Mouse (Mus musculus) embryonic facial prominence, embryonic 10.5 days (tissue): Measurements from ENCODE around the gene Aff3. TPM values are rescaled to one million over a fixed set of nuclear protein-coding genes. Genes with fewer than 3 reads are reported as not detected.
A peak's percentile ranks its signal among the peaks of the same experiment; 100 is the strongest.

Source experiments
- DNase-seq: peaks from one replicate; pipeline ENCODE4 v3.0.0-alpha.2; 2017; ENCODE audit warnings: low spot score
- H3K27ac ChIP-seq: fragments of 300-500 bp; sonication (generic); replicated peaks from 2 replicates; pipeline ENCODE4 v1.5.1; 2016; ENCODE audit warnings: mild to moderate bottlenecking
- H3K27me3 ChIP-seq: fragments of 300-500 bp; sonication (generic); replicated peaks from 2 replicates; pipeline ENCODE4 v1.6.1; 2016; ENCODE audit warnings: low read depth, mild to moderate bottlenecking; ENCODE audit not compliant: poor library complexity, severe bottlenecking
- H3K36me3 ChIP-seq: fragments of 300-500 bp; sonication (generic); replicated peaks from 2 replicates; pipeline ENCODE4 v1.6.1; 2016; ENCODE audit warnings: mild to moderate bottlenecking, moderate library complexity
- H3K4me1 ChIP-seq: fragments of 300-500 bp; sonication (generic); 2 replicates; pipeline ENCODE4 v1.6.1; 2016
- H3K4me3 ChIP-seq: fragments of 300-500 bp; sonication (generic); 2 replicates; pipeline ENCODE4 v1.5.1; 2016; ENCODE audit warnings: mild to moderate bottlenecking, moderate library complexity
- H3K9me3 ChIP-seq: fragments of 300-500 bp; sonication (generic); 2 replicates; pipeline ENCODE4 v1.6.1; 2016; ENCODE audit warnings: mild to moderate bottlenecking
- WGBS: fragments of 180-500 bp; shearing (Covaris S2); methylation state at CpG from one replicate; pipeline ENCODE4 v1.1.7; 2016; 5-methylcytosine and 5-hydroxymethylcytosine counted together
- polyA plus RNA-seq: library from polyadenylated mRNA; unstranded; fragments of >200 nt; fragmentation: Nextera tagmentation; extraction: Ambion mirVana; gene quantifications from 2 replicates; pipeline ENCODE4 v1.2.1, GENCODE M21; 2016

Aff3 gene
- polyA plus RNA-seq, 1 experiment from 2014 or later: 8.7 TPM

DNA sequence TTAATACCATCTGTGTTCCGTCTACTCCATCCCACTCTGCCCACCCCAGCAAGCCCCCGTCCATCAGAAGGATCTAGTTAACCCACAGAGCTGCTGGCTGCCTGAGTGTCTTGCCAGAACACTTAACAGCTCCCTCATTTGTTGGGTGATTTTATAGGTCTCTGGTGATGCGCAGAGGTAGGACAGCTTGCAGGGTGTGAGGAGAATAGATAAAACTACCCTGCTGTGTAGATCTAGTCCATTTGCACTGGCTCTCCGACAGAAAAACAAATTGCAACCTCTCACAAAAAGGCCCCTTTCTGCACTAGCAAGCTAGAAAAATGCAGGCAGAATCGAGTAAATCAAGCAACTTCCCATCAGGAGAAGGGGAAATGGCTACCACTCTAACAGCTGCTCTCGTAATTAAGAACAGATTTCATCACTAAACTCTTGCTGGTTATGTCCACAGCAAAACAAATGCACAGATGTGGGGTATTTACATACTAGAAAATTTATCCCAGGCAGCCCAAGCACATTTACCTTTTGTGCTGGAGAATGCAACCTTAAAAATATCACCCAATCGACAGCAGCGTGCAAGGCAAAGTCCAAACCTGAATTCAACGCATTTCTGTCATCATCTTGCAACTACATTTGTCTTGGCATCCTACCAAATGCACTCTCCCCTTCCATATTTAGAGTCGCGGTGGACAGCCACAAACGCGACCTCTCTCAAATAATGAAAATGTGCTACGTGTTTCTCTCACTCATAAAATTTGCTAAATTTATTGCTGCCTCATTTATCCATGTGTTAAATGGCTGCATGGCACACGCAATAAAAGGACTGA, 152.3 kb downstream of the Aff3 start:
- peak overlapping the region; percentile 75 for H3K27ac ChIP-seq
- H3K4me3 ChIP-seq: peak overlapping the region; percentile 34; the same call in 1 of the 2 replicates
- H3K4me1 ChIP-seq: peaks cover 78% of the 10 kb centered on the region
- DNase-seq: peak; percentile 61
- 45% methylated on average over 15 of the region's 15 CpGs for WGBS
- H3K9me3 ChIP-seq: no peaks in the 10 kb centered on the region
- no peaks in the 10 kb centered on the region for H3K27me3 ChIP-seq
- peaks cover 8% of the 10 kb centered on the region; the same call in 1 of the 2 replicates for H3K36me3 ChIP-seq

DNA sequence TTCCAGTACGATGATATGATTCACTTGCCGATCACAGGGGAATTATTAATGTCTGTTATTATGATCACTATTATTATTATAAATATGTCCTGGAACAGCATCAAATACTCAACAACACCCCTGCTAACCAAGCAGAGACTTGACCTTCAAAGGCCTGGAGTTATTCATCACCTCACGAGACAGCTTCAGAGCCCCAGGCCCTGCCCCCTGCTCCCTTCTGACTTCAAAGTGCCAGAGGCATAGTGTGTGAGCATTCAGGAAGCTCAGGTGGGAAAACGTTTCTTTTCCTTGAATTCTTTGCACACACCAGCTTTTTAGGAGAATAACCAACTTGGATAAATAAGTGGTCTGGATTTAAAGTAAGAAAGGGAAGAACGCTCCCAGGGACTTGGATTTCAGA, 153.7 kb downstream of the Aff3 start:
- 58% methylated on average over 5 of the region's 5 CpGs for WGBS
- Histone ChIP-seq H3K36me3 (peaks cover 6% of the 10 kb centered on the region; the same call in 1 of the 2 replicates), H3K27me3 (no peaks in the 10 kb centered on the region), H3K4me1 (peaks cover 79% of the 10 kb centered on the region), H3K27ac (peak overlapping the region; percentile 75), H3K9me3 (no peaks in the 10 kb centered on the region), H3K4me3 (no peak overlapping the region)
- no peak for DNase-seq

DNA sequence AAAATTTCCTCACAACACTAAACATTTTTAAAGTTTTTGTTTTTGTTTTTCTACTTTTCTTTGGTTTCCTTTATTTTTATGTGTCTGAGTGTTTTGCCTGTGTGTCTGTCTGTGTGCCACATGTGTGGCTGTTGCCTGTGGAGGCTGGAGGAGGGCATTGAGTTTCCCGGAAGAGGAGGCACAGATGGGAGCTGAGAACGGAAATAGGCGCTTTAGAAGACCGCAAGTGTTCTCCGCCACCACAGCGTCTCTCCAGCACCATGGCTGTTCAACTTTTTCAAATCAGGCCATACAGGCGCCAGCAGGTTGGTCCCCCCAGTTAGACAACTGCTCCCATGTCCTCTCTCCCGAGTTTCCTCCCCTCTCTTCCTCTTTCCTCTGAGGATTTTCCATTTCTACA, 155.5 kb downstream of the Aff3 start:
- 69% methylated on average over 8 of the region's 8 CpGs for WGBS
- peak; percentile 27 for DNase-seq
- peaks cover 67% of the 10 kb centered on the region for H3K4me1 ChIP-seq

DNA sequence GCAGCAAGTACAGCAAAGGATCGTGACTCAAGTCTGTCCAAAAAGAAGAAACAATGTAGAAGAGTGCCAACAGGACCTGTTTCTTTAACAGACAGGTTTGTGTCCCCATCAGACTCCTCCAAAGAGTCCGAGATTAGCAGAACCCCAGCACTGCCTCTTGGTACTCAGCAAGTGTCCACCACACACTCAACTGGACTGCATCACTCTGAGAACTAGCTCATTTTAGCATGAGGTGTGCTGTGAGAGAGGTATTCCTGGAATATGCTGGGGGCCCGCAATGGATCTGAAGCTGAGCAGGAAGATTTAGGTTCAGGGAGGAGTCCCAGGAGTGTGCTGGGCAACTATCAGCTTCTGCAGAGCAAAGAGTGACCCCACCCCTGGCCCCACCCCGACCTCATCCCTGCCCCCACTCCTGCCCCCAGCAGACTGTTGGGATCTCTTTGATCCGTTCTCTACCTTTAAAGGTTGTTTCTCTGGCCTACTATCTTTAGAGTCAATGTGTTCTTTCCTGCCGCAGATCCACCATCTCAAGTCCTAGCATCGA, 157.0 kb downstream of the Aff3 start:
- no peak overlapping the region for H3K27ac ChIP-seq
- no peak for DNase-seq
- peaks cover 61% of the 10 kb centered on the region for H3K4me1 ChIP-seq

More for the DNA sequence above, 155.5 kb downstream of the Aff3 start:
- no peak overlapping the region for H3K27ac ChIP-seq
- H3K27me3 ChIP-seq: no peaks in the 10 kb centered on the region
- no peaks in the 10 kb centered on the region for H3K9me3 ChIP-seq
- no peak overlapping the region for H3K4me3 ChIP-seq
- no peaks in the 10 kb centered on the region for H3K36me3 ChIP-seq

DNA sequence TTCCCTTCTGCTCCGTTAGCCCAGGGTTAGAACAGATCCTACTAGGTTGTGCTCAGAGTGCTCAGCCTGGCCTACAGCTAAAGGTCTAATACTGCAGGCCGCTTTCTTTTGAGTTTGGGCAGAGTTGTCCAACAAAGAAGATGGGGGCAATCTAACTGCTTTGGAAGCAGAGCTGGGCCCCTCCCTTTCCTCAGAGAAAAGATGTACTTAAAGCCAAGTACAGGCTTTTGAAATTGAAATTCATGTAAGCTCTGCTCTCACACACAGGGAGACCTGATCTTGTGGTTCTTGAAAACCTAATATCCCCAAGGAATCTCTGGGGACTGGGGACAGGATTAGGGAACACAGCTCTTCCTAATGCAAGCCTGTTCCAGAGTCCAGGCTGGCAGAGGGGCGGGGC, 158.4 kb downstream of the Aff3 start:
- H3K27ac ChIP-seq: no peak overlapping the region
- H3K27me3 ChIP-seq: no peaks in the 10 kb centered on the region
- WGBS: 87% methylated on average over 3 of the region's 3 CpGs
- no peak overlapping the region for H3K4me3 ChIP-seq
- DNase-seq: no peak
- H3K4me1 ChIP-seq: peaks cover 61% of the 10 kb centered on the region
- no peaks in the 10 kb centered on the region for H3K9me3 ChIP-seq
- no peaks in the 10 kb centered on the region for H3K36me3 ChIP-seq

More for the DNA sequence above, 157.0 kb downstream of the Aff3 start:
- no peak overlapping the region for H3K4me3 ChIP-seq
- H3K36me3 ChIP-seq: no peaks in the 10 kb centered on the region
- H3K27me3 ChIP-seq: no peaks in the 10 kb centered on the region
- H3K9me3 ChIP-seq: no peaks in the 10 kb centered on the region
- WGBS: 79% methylated on average over 7 of the region's 7 CpGs

DNA sequence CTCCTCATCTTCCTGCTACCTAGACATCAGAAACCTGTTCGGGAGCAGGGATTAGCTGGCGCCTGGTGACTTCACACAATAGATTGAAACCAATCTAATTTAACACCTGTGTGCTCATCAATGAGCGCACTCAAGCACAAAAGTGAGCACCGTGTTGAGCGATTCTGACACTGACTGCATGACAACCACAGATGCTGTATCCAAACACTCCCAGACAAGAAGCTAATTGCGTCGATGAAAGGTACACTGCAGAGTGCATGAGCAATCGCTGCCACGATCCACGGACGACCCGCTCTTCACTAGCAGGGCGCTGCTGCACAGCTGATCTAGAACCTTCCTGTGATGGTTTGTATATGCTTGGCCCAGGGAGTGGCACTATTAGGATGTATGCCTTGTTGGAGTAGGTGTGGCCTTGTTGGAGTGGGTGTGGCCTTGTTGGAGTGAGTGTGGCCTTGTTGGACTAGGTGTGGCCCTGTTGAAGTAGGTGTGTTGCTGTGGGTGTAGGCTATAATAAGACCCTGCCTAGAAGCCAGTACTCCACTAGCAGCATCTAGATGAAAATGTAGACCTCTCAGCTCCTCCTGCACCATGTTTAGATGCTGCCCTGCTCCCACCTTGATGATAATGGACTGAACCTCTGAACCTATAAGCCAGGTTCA, 161.2 kb downstream of the Aff3 start:
- Histone ChIP-seq H3K4me1 (peaks cover 49% of the 10 kb centered on the region), H3K27me3 (no peaks in the 10 kb centered on the region), H3K36me3 (no peaks in the 10 kb centered on the region), H3K27ac (no peak overlapping the region), H3K4me3 (no peak overlapping the region), H3K9me3 (no peaks in the 10 kb centered on the region)
- DNase-seq: no peak
- WGBS: 82% methylated on average over 13 of the region's 13 CpGs

DNA sequence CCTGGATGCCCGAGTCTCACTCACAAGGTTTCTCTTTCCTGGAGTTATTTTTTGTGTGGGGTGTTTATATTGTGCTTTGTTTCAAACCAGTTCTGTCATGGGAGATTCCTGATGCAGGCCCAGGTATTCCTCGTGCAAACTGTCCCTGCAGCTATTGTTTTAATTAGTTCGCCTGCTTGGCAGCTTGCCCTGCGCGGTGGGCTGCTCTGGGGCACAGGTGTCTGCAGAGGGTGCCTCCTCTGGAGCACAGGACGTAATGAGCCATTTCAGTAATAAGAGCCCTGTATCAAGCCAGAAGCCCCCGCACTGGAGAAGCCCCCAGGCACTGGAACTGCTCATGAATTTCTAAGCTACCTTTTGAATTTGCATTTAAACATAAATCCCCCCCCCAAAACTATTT, 162.0 kb downstream of the Aff3 start:
- Histone ChIP-seq H3K36me3 (no peaks in the 10 kb centered on the region), H3K4me1 (peaks cover 47% of the 10 kb centered on the region), H3K27ac (no peak overlapping the region), H3K4me3 (no peak overlapping the region), H3K27me3 (no peaks in the 10 kb centered on the region), H3K9me3 (no peaks in the 10 kb centered on the region)
- DNase-seq: no peak
- WGBS: 64% methylated on average over 7 of the region's 7 CpGs

DNA sequence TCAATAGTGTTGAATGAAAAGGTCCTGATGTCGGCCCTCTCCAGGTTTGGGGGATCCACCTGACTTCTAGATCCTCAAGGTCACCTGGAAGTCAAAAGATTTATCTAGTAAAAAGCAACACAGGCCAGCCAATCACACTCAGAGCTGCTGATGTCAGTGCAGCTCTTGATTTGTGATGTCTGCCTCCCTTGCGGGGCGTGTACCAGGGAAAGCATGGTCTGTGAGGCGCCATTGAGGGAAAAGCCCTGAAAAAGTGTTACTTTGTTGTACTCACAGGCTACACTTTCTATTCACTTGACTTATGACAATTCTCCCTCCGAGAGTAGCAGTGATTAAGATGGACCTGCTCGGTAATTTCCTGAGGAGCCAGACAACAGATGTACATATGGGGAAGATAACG, 163.5 kb downstream of the Aff3 start:
- Histone ChIP-seq H3K4me3 (no peak overlapping the region), H3K4me1 (peaks cover 46% of the 10 kb centered on the region), H3K9me3 (no peaks in the 10 kb centered on the region), H3K27me3 (no peaks in the 10 kb centered on the region), H3K36me3 (no peaks in the 10 kb centered on the region), H3K27ac (no peak overlapping the region)
- 89% methylated on average over 7 of the region's 7 CpGs for WGBS
- DNase-seq: no peak

DNA sequence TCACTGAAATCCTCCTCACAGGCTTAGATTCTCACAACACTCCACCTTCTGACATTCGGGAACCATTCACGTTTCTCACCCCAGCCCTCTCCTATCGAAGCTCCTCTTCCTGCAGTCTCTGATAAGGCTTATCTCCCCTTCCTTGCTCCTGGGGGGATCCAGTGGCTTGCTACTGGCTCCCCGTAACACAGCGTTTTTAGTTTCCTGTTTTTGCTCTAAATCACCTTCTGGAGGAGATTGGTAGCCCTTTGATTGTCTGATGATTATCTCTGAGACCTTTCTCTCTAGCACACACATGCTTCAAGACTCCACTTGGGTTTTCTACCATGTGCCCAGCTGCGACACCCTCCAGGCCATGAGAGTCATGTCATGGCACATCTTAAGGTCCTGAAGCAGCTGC, 165.3 kb downstream of the Aff3 start:
- DNase-seq: no peak
- Histone ChIP-seq H3K4me3 (no peak overlapping the region), H3K27ac (no peak overlapping the region), H3K9me3 (no peaks in the 10 kb centered on the region), H3K4me1 (peaks cover 46% of the 10 kb centered on the region), H3K27me3 (no peaks in the 10 kb centered on the region), H3K36me3 (no peaks in the 10 kb centered on the region)
- WGBS: 79% methylated on average over 6 of the region's 6 CpGs

DNA sequence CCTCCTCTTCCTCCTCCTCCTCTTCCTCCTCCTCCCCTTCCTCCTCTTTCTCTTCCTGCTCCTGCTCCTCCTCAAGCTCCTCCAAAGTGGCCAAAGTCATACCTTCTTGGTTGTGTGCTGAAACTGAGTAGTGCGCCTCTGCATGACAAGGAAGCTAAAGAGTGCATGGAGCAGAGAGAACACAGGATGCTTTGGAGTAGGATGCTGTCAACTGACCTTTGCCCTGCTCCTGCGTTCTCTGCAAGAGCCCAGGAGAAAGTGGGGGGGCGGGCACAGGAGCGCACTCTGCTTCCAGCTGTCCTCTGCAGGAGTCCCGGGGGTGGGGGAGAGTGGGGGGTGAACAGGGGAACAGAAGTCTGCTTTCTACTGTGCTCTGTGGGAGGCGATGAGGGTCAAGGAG, 167.2 kb downstream of the Aff3 start:
- peaks cover 40% of the 10 kb centered on the region for H3K4me1 ChIP-seq
- WGBS: 13% methylated on average over 6 of the region's 6 CpGs
- peak; percentile 53 for DNase-seq
- H3K4me3 ChIP-seq: no peak overlapping the region
- H3K9me3 ChIP-seq: no peaks in the 10 kb centered on the region
- H3K36me3 ChIP-seq: no peaks in the 10 kb centered on the region
- no peaks in the 10 kb centered on the region for H3K27me3 ChIP-seq
- peak overlapping the region; percentile 44; the same call in 1 of the 2 replicates for H3K27ac ChIP-seq

DNA sequence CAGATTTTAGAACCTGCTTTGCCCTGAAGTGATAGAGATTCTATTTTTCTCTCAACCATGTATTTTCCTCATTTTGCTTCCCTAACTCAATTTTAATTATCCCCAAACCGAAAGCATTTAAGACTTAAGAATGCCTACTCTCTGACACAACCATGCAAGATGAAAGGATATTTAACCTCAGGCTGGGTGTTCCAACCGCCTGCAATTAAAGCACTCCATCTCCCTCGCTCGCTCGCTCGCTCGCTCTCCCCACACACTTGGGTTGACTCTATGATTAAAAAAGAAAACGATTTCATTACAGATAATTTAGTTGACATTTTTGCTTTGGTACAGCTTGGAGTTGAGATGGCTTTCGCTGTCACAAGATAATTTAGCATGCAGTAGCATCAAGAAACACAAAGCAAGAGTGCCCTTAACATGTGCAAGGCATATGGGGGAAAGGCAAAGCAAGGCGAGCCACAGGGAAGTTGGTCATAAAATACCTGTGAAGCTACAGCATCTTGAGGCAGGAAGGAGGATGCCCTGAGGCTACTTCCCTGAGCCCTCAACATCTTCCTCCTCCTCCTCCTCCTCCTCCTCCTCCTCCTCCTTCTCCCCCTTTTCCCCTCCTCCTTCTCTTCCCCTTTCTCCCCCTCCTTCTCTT, 167.7 kb downstream of the Aff3 start:
- 67% methylated on average over 10 of the region's 10 CpGs for WGBS
- no peaks in the 10 kb centered on the region for H3K9me3 ChIP-seq
- H3K4me3 ChIP-seq: no peak overlapping the region
- no peaks in the 10 kb centered on the region for H3K36me3 ChIP-seq
- H3K4me1 ChIP-seq: peaks cover 34% of the 10 kb centered on the region
- no peak for DNase-seq
- no peaks in the 10 kb centered on the region for H3K27me3 ChIP-seq
- no peak overlapping the region for H3K27ac ChIP-seq

DNA sequence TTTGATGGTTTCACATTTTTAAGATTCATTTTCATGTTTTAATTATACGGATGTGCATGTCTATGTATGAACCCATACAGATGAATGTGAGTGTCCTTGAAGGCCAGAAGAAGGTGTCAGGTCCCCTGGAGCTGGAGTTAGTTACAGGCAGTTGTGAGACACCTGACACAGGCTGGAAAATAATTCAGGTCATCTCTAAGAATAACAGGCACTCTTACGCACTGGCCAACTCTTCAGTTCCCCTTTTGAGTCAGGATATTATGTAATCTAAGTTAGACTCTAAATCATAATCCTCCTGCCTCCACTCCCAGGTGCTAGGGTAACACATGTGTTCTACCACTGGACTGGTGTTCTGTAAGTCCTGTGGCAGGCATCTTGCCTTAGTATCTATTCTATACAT, 169.5 kb downstream of the Aff3 start:
- H3K4me3 ChIP-seq: no peak overlapping the region
- no peak for DNase-seq
- H3K36me3 ChIP-seq: no peaks in the 10 kb centered on the region
- no peak overlapping the region for H3K27ac ChIP-seq
- no peaks in the 10 kb centered on the region for H3K27me3 ChIP-seq
- H3K9me3 ChIP-seq: no peaks in the 10 kb centered on the region
- 92% methylated on average over 2 of the region's 2 CpGs for WGBS
- peaks cover 27% of the 10 kb centered on the region for H3K4me1 ChIP-seq
